17 mouse cellular contexts compared by ENCODE assay signal in genomic region chr11:41159927-41160326, GRCm38 (mm10).
DNase-seq lines count a peak whose midpoint lies in the region; ATAC-seq and TF ChIP-seq lines count a peak whose summit lies in the region.
"Had no signal": no experiment of that assay in that cellular context is flagged by ENCODE, and none has a peak within 500 bp of the region (broad histone marks: within the 10 kb centered on the region; RNA-seq: fewer than 3 reads in every experiment).

No protein-coding gene starts in this region.

- no peaks in the 10 kb centered on the region for H3K9me3 ChIP-seq in hindbrain, embryonic 10.5 days
- no peaks in the 10 kb centered on the region for H3K9me3 ChIP-seq in hindbrain, embryonic 16.5 days (ENCODE audit: control insufficient read depth, low read length)
- H3K9me3 ChIP-seq in hindbrain, embryonic 15.5 days, result no peaks in the 10 kb centered on the region
- H3K9me3 ChIP-seq: limb, embryonic 15.5 days had no signal

- DNase-seq in hindbrain, embryonic 10.5 days (ENCODE audit: low spot score), result no peak
- DNase-seq in brain, embryonic 14.5 days (ENCODE audit: low read depth), result peak; percentile 56
- peak; percentile 18 to 78 for DNase-seq in cerebellum, adult 2 months
- no peak for DNase-seq in kidney, postnatal 10 days
- DNase-seq in adrenal gland, postnatal 25 days, result no peak
- DNase-seq: gastrocnemius, postnatal 25 days; kidney, adult 8-10 months; kidney, postnatal 4 days; lung, postnatal 14 days had no signal

- no peak for TF ChIP-seq POLR2A in brain, embryonic 14.5 days (IDR thresholded peaks at IDR 0.05; ENCODE audit: borderline replicate concordance, extremely low read depth, insufficient read depth, insufficient read length, poor library complexity, severe bottlenecking)
- no peak for TF ChIP-seq POLR2A in cerebellum, adult 2 months (IDR thresholded peaks at IDR 0.05; ENCODE audit: borderline replicate concordance, insufficient read depth, low read length)

- H3K27me3 ChIP-seq in hindbrain, embryonic 10.5 days (ENCODE audit: insufficient read depth, poor library complexity, severe bottlenecking), result no peaks in the 10 kb centered on the region
- no peaks in the 10 kb centered on the region for H3K27me3 ChIP-seq in hindbrain, embryonic 16.5 days (replicated peaks; ENCODE audit: control insufficient read depth, insufficient read depth, low read length)
- no peaks in the 10 kb centered on the region for H3K27me3 ChIP-seq in cerebellum, adult 2 months (ENCODE audit: control insufficient read depth, insufficient read depth, low read length)
- H3K27me3 ChIP-seq in hindbrain, embryonic 15.5 days, result no peaks in the 10 kb centered on the region
- H3K27me3 ChIP-seq: limb, embryonic 15.5 days; megakaryocyte, embryonic 14.5 days; Patski had no signal

- H3K4me3 ChIP-seq in hindbrain, embryonic 10.5 days, result no peak overlapping the region
- H3K4me3 ChIP-seq in hindbrain, embryonic 16.5 days (ENCODE audit: low read length), result no peak overlapping the region
- no peak overlapping the region for H3K4me3 ChIP-seq in cerebellum, adult 2 months (replicated peaks; ENCODE audit: insufficient read depth, low read depth, low read length)
- no peak overlapping the region for H3K4me3 ChIP-seq in hindbrain, embryonic 15.5 days
- H3K4me3 ChIP-seq: erythroblast, embryonic 14.5 days; limb, embryonic 15.5 days; megakaryocyte, embryonic 14.5 days had no signal

- 74% methylated on average over 1 of the region's 1 CpGs for WGBS in hindbrain, embryonic 10.5 days
- 58% methylated on average over 1 of the region's 1 CpGs for WGBS in hindbrain, embryonic 16.5 days
- 22% methylated on average over 1 of the region's 1 CpGs for WGBS in cerebellum, adult 2 months
- 40% methylated on average over 1 of the region's 1 CpGs for WGBS in hindbrain, embryonic 15.5 days

- H3K36me3 ChIP-seq in hindbrain, embryonic 10.5 days, result no peaks in the 10 kb centered on the region
- no peaks in the 10 kb centered on the region for H3K36me3 ChIP-seq in hindbrain, embryonic 16.5 days (ENCODE audit: control insufficient read depth, insufficient read depth, low read length)
- H3K36me3 ChIP-seq in hindbrain, embryonic 15.5 days, result no peaks in the 10 kb centered on the region
- H3K36me3 ChIP-seq: limb, embryonic 15.5 days had no signal

- no peak for ATAC-seq in hindbrain, embryonic 16.5 days
- ATAC-seq in hindbrain, embryonic 15.5 days (ENCODE audit: low FRiP score, low read depth), result no peak
- ATAC-seq: activated CD4-positive, CD25-positive, alpha-beta regulatory T cell, adult 4 months; inflammation-experienced regulatory T-cells, adult 6 months; Patski had no signal

- peaks cover 15% of the 10 kb centered on the region for H3K4me1 ChIP-seq in hindbrain, embryonic 10.5 days (replicated peaks)
- H3K4me1 ChIP-seq in hindbrain, embryonic 16.5 days (ENCODE audit: control insufficient read depth, insufficient read depth, low read depth, low read length), result peaks cover 3% of the 10 kb centered on the region; the same call in 1 of the 2 replicates
- peaks cover 7% of the 10 kb centered on the region; the same call in 1 of the 2 replicates for H3K4me1 ChIP-seq in cerebellum, adult 2 months (ENCODE audit: control insufficient read depth, insufficient read depth, low read length)
- H3K4me1 ChIP-seq in hindbrain, embryonic 15.5 days (replicated peaks), result peaks cover 6% of the 10 kb centered on the region
- H3K4me1 ChIP-seq: limb, embryonic 15.5 days; megakaryocyte, embryonic 14.5 days had no signal

- no peak overlapping the region for H3K9ac ChIP-seq in hindbrain, embryonic 16.5 days (ENCODE audit: low read depth, low read length)
- H3K9ac ChIP-seq in hindbrain, embryonic 15.5 days, result no peak overlapping the region
- H3K9ac ChIP-seq: limb, embryonic 15.5 days had no signal

- H3K27ac ChIP-seq in hindbrain, embryonic 10.5 days, result peak overlapping the region; percentile 65
- H3K27ac ChIP-seq in hindbrain, embryonic 16.5 days (ENCODE audit: low read depth, low read length), result no peak overlapping the region
- no peak overlapping the region for H3K27ac ChIP-seq in cerebellum, adult 2 months (ENCODE audit: insufficient read depth, low read length)
- 0 out of 2 replicates have a peak overlapping the region, but pooled peaks have one; percentile 38 for H3K27ac ChIP-seq in hindbrain, embryonic 15.5 days (replicated peaks)
- H3K27ac ChIP-seq: limb, embryonic 15.5 days had no signal

- TF ChIP-seq CTCF in brain, embryonic 14.5 days (IDR thresholded peaks at IDR 0.05; ENCODE audit: borderline replicate concordance, extremely low read depth, insufficient read depth, insufficient read length), result no peak
- TF ChIP-seq CTCF in cerebellum, adult 2 months (IDR thresholded peaks at IDR 0.05; ENCODE audit: borderline replicate concordance, insufficient read depth, low read depth, low read length), result no peak

- no peak overlapping the region for H3K4me2 ChIP-seq in hindbrain, embryonic 16.5 days (ENCODE audit: low read length)
- H3K4me2 ChIP-seq in hindbrain, embryonic 15.5 days, result no peak overlapping the region
- H3K4me2 ChIP-seq: limb, embryonic 15.5 days had no signal

Comparison
In these comparisons a context has a peak if more than half of its experiments do, and no peak if none do; other contexts are left out.
1. H3K27ac ChIP-seq: peak in hindbrain, embryonic 10.5 days (single experiment) and hindbrain, embryonic 15.5 days (single experiment); none in hindbrain, embryonic 16.5 days (single experiment) and cerebellum, adult 2 months (single experiment).
2. DNase-seq: peak in brain, embryonic 14.5 days (single experiment) and cerebellum, adult 2 months (2 of 2); none in hindbrain, embryonic 10.5 days (single experiment), kidney, postnatal 10 days (single experiment) and adrenal gland, postnatal 25 days (single experiment).